Mouse (Mus musculus) midbrain, postnatal 0 days (tissue): Measurements from ENCODE around the gene Cacna1c. TPM values are rescaled to one million over a fixed set of nuclear protein-coding genes. Genes with fewer than 3 reads are reported as not detected.

Source experiments
- ATAC-seq: fragments of 200-750 bp; cut with Nextera tagmentation; 2 replicates; pipeline ENCODE4 v1.8.0; 2017; ENCODE audit warnings: moderate number of reproducible peaks, mild to moderate bottlenecking, moderate TSS enrichment, moderate library complexity; ENCODE audit not compliant: low FRiP score
- DNase-seq: peaks from one replicate; pipeline ENCODE4 v3.0.0-alpha.2; 2015; ENCODE audit warnings: low spot score
- H3K27ac ChIP-seq: fragments of 300-500 bp; sonication (generic); 2 replicates; pipeline ENCODE4 v1.5.1; 2014; ENCODE audit warnings: low read depth, mild to moderate bottlenecking, low read length, mixed read lengths
- H3K27me3 ChIP-seq: fragments of 300-500 bp; sonication (generic); 2 replicates; pipeline ENCODE4 v1.6.1; 2014; ENCODE audit warnings: low read length, control low read depth, mixed read lengths; ENCODE audit not compliant: insufficient read depth
- H3K36me3 ChIP-seq: fragments of 300-500 bp; sonication (generic); 2 replicates; pipeline ENCODE4 v1.6.1; 2014; ENCODE audit warnings: low read length, control low read depth, mixed read lengths; ENCODE audit not compliant: insufficient read depth
- H3K4me1 ChIP-seq: fragments of 300-500 bp; sonication (generic); 2 replicates; pipeline ENCODE4 v1.6.1; 2014; ENCODE audit warnings: mild to moderate bottlenecking, control low read depth, antibody characterized with exemption, low read length, mixed read lengths; ENCODE audit not compliant: insufficient read depth
- H3K4me2 ChIP-seq: fragments of 300-500 bp; sonication (generic); 2 replicates; pipeline ENCODE4 v1.6.1; 2014; ENCODE audit warnings: low read depth, mild to moderate bottlenecking, low read length, mixed read lengths; ENCODE audit not compliant: poor library complexity, severe bottlenecking
- H3K4me3 ChIP-seq: fragments of 300-500 bp; sonication (generic); 2 replicates; pipeline ENCODE4 v1.5.1; 2014; ENCODE audit warnings: low read depth, mild to moderate bottlenecking, low read length, moderate library complexity
- H3K9ac ChIP-seq: fragments of 300-500 bp; sonication (generic); replicated peaks from 2 replicates; pipeline ENCODE4 v1.6.1; 2014; ENCODE audit warnings: mild to moderate bottlenecking, low read length, moderate library complexity, mixed read lengths; ENCODE audit not compliant: poor library complexity, severe bottlenecking
- H3K9me3 ChIP-seq: fragments of 300-500 bp; sonication (generic); 2 replicates; pipeline ENCODE4 v1.6.1; 2016; ENCODE audit warnings: low read length, control low read depth
- CTCF ChIP-seq: IDR thresholded peaks from 2 replicates; pipeline ENCODE4 v1.5.1; 2016; ENCODE audit warnings: antibody characterized with exemption, mild to moderate bottlenecking
- WGBS: fragments of 180-500 bp; shearing (Covaris S2); extraction: QIAGEN DNeasy Blood & Tissue Kit; methylation state at CpG from one replicate; pipeline ENCODE4 v1.1.7; 2014; 5-methylcytosine and 5-hydroxymethylcytosine counted together
- polyA plus RNA-seq: library from polyadenylated mRNA; unstranded; fragments of >200 nt; fragmentation: Nextera tagmentation; extraction: Ambion mirVana; gene quantifications from 2 replicates; pipeline ENCODE4 v1.2.1, GENCODE M21; 2015
- total RNA-seq: library from RNA; depleted of rRNA; stranded (reverse); fragments of >200 nt; gene quantifications from 2 replicates; pipeline ENCODE4 v1.2.3, GENCODE M21; 2014

Cacna1c gene
- total and polyA plus RNA-seq, 2 experiments from 2014 or later: 4.9 to 33.9 TPM

DNA sequence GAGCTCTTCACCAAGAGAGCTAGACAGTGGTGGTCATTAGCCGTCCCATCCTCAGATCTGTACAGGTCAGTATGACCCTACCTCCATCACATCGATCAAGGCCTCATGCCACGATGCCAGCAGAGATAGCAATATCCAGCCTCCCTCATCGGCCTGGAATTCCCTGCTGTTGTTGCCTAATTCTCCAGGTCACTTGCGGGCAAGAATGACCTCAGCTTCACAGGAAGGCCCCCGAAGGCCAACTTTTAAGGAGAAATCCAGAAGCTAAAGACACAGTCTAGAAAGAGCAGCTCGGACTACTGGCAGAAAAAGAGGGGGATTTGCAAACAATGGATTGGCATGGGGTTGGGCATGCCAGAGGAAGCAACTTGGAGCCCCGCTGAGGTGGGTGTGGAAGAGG is 256.6 kb downstream of the Cacna1c start:
- 91% methylated on average over 8 of the region's 8 CpGs for WGBS

DNA sequence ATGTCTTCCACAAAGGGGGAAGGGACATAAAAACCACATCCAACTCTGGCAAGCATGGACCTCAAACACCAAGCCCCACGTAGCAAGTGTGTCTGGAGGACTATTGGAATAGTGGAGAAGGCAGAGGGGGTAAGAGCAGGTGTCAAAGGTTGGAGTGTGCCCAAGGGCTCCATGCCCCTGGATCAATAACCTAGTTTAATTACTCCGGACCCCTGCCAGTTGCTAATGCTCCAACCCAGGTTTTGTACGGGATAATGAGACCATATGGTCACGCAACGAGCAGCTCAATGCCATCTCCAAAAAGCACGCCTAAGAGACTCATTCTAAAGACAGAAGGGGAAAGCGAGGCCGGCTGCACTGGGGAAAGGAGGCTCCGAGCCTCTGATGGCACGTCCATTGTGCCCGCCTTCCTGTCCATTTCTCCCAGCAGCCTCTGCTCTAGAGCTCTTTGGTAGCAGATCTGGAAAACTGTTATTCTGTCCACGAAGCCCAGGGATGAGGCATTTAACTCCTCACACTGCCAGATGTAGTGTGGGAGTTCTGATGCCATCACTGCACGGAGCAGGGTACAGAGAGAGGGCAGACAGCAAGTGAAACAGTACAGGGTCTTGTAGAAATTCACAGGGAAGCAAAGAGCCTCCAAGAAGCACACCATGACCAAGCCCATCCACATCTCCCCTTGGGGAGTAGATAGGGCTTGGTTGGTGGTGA is 257.7 kb downstream of the Cacna1c start:
- Histone ChIP-seq H3K4me3 (no peak overlapping the region), H3K36me3 (no peaks in the 10 kb centered on the region), H3K4me1 (no peaks in the 10 kb centered on the region), H3K27ac (no peak overlapping the region), H3K9me3 (no peaks in the 10 kb centered on the region), H3K4me2 (no peak overlapping the region), H3K27me3 (no peaks in the 10 kb centered on the region), H3K9ac (no peak overlapping the region)
- ATAC-seq (no peak), DNase-seq (peak; percentile 10)
- WGBS: 77% methylated on average over 13 of the region's 13 CpGs
- no peak for TF ChIP-seq CTCF

More for the DNA sequence above, 256.6 kb downstream of the Cacna1c start:
- no peaks in the 10 kb centered on the region for H3K36me3 ChIP-seq
- no peak overlapping the region for H3K27ac ChIP-seq
- no peak overlapping the region for H3K9ac ChIP-seq
- H3K4me3 ChIP-seq: no peak overlapping the region
- H3K4me1 ChIP-seq: no peaks in the 10 kb centered on the region
- H3K27me3 ChIP-seq: no peaks in the 10 kb centered on the region
- TF ChIP-seq CTCF: no peak
- DNase-seq (no peak), ATAC-seq (no peak)
- H3K9me3 ChIP-seq: no peaks in the 10 kb centered on the region
- no peak overlapping the region for H3K4me2 ChIP-seq

DNA sequence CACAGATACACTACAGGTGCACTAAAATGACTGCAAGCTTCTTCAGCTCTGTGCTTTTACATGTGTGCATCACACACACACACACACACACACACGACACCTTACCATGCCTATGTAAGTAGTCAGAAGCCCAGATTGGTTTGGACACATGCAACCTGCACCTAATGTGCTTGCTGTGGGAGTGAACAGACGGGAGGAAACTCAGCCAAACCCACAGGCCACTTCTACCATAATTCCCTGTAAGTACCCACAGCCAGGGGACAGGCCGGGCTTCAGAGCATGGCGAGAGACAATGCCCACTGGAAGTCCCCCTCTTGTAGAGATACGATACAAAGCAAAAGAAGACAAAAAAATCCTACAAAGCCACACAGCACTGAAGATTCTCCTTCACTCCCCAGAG is 258.7 kb downstream of the Cacna1c start:
- DNase-seq (no peak), ATAC-seq (no peak)
- H3K4me1 ChIP-seq: no peaks in the 10 kb centered on the region
- TF ChIP-seq CTCF: no peak
- no peaks in the 10 kb centered on the region for H3K9me3 ChIP-seq
- no peak overlapping the region for H3K27ac ChIP-seq
- H3K36me3 ChIP-seq: no peaks in the 10 kb centered on the region
- H3K4me2 ChIP-seq: no peak overlapping the region
- no peak overlapping the region for H3K9ac ChIP-seq
- 71% methylated on average over 5 of the region's 5 CpGs for WGBS
- no peak overlapping the region for H3K4me3 ChIP-seq
- no peaks in the 10 kb centered on the region for H3K27me3 ChIP-seq

DNA sequence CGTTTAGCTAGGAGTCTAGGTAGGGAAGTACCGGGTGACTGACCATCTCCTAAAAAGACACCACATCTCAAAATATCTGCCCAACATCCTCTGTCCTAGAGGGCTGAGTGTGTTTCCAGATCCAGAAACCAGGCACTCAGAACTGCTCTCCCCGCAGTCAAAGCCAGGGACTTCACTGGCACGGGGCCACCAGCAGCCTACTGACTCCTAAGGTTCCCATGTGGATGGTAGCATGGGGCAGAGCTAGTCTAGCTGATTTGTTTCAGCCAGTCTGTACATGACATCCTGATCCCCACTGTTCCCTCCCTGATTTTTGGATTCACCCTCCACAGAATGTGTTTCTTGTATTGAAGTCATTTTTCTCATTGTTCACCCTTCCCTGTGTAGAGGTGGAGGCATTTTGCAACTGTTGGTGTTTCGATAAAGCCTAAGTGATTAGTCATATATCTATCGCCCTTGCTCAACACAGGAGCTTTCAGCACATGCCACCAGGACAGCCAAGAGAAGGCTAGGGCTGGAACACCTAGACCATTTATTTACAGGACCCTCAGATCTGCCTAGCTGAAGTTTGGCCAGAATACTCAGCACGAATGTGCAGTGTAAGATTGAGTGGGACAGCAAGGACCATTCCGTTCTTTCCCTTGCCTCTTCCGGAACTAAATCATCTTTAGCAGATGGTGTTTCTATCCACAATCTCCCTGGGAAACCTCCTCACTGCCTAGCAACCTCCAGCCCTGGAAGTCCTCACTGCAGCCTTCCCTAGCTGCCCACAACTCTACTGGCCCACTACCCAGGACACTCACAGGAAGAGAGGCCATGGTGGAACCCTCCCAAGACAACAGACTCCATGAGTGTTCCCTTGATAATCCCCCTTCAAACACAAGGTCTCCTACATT is 260.4 kb downstream of the Cacna1c start:
- ATAC-seq: no peak
- no peaks in the 10 kb centered on the region for H3K9me3 ChIP-seq

DNA sequence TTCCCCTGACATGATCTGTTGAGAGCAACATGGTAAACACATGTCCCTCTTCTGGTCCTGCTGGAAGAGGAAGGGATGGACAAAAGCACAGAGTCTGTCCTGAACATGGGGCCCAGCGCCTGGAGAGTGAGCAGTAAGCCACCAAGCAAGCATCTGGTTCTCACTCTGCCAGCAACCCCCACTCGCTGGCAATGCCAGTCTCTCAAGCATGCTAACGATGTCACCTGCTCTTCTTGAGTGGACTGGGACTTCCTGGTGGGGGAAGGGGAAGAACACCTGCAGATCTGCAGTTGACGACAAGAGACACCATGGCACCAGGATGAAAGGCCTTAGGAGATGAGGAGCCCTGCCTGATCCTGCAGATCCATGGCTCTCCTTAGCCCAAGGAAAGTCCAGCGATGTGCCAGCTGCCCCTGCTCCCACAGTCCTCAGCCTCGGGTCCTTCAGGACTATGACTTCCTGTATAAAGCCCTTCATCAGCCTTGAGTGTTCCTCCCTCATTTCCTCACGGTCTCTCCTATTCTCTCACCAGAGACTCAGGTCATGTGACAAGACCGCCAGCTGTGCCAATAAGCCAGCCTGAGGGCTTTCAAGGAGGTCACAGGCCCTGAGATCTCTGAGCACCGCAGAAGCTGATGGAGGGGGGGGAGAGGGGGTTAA is 261.8 kb downstream of the Cacna1c start:
- Histone ChIP-seq H3K27ac (no peak overlapping the region), H3K9ac (no peak overlapping the region), H3K4me3 (no peak overlapping the region), H3K4me1 (no peaks in the 10 kb centered on the region), H3K4me2 (no peak overlapping the region), H3K27me3 (no peaks in the 10 kb centered on the region), H3K36me3 (no peaks in the 10 kb centered on the region), H3K9me3 (no peaks in the 10 kb centered on the region)
- no peak for ATAC-seq
- WGBS: 72% methylated on average over 9 of the region's 9 CpGs
- DNase-seq: no peak
- TF ChIP-seq CTCF: no peak

More for the DNA sequence above, 260.4 kb downstream of the Cacna1c start:
- 81% methylated on average over 9 of the region's 9 CpGs for WGBS
- no peaks in the 10 kb centered on the region for H3K27me3 ChIP-seq
- H3K4me1 ChIP-seq: no peaks in the 10 kb centered on the region
- no peak overlapping the region for H3K4me2 ChIP-seq
- H3K27ac ChIP-seq: no peak overlapping the region
- H3K4me3 ChIP-seq: no peak overlapping the region
- no peak for TF ChIP-seq CTCF
- DNase-seq: no peak
- no peak overlapping the region for H3K9ac ChIP-seq
- no peaks in the 10 kb centered on the region for H3K36me3 ChIP-seq
